Mouse (Mus musculus) hindlimb bud, embryonic 11.5 days (tissue): Measurements from ENCODE around the gene Zfp994.
A peak's percentile ranks its signal among the peaks of the same experiment; 100 is the strongest.
"Not testable (repeated sequence)": the region's sequence is repeated elsewhere in the genome, so short reads cannot be mapped to it uniquely, and the experiment has no call there.

Source experiments
- DNase-seq: peaks from one replicate; pipeline ENCODE4 v3.0.0-alpha.2; 2012; ENCODE audit warnings: low read depth, low spot score; ENCODE audit errors: extremely low spot score

The Zfp994 gene

GRCm38 (mm10) chr17:22225422-22226012, at the start of gene Zfp994:
TSS of gene Zfp994 (minus strand) at chr17:22225616.
- DNase-seq, result peak; percentile 93

- DNase-seq, result not testable (repeated sequence)
These were observed 5.3 kb upstream of the Zfp994 start for GRCm38 (mm10) chr17:22230701-22231100.

- not testable (repeated sequence) for DNase-seq
These were observed 401 bp downstream of the Zfp994 start for GRCm38 (mm10) chr17:22225015-22225414.

GRCm38 (mm10) chr17:22165722-22166294, 59.6 kb downstream of the Zfp994 start, which contains the start of gene Zfp947:
TSS of gene Zfp947 (minus strand) at chr17:22166190.
- peak; percentile 16 for DNase-seq

GRCm38 (mm10) chr17:22165304-22165703, 60.1 kb downstream of the Zfp994 start:
- not testable (repeated sequence) for DNase-seq

GRCm38 (mm10) chr17:22153951-22154350, 71.5 kb downstream of the Zfp994 start:
- not testable (repeated sequence) for DNase-seq
